Mouse (Mus musculus) adrenal gland, adult 8-10 months (tissue): Measurements from ENCODE around the gene Arl14ep. TPM values are rescaled to one million over a fixed set of nuclear protein-coding genes. Genes with fewer than 3 reads are reported as not detected.
"Not testable (repeated sequence)": the region's sequence is repeated elsewhere in the genome, so short reads cannot be mapped to it uniquely, and the experiment has no call there.

ENCODE experiments used
- DNase-seq: peaks from one replicate; pipeline ENCODE4 v3.0.0; 2022
- total RNA-seq, 4 experiments: library from RNA; stranded (reverse); gene quantifications; 2 replicates each; pipeline ENCODE4 v1.2.4; 2022

Arl14ep gene
- total RNA-seq, result 10 to 100 TPM; 33.7 to 45.9 (median 39.8) TPM

GRCm38 (mm10) chr2:106973959-106974639 is at the start of gene Arl14ep:
Gene Arl14ep (minus strand): TSS chr2:106974424.
- peak; percentile 86 for DNase-seq

- no peak for DNase-seq
Measured at GRCm38 (mm10) chr2:107022713-107023112, 48.5 kb upstream of the Arl14ep start.

GRCm38 (mm10) chr2:107019331-107019730 is 45.1 kb upstream of the Arl14ep start:
- no peak for DNase-seq

GRCm38 (mm10) chr2:107013161-107013560 is 38.9 kb upstream of the Arl14ep start:
- DNase-seq, result no peak

- no peak for DNase-seq
Measured at GRCm38 (mm10) chr2:107012318-107012717, 38.1 kb upstream of the Arl14ep start.

- no peak for DNase-seq
Measured at GRCm38 (mm10) chr2:107010160-107010559, 35.9 kb upstream of the Arl14ep start.

- DNase-seq, result no peak
Measured at GRCm38 (mm10) chr2:107006378-107006777, 32.2 kb upstream of the Arl14ep start.

GRCm38 (mm10) chr2:107005876-107006275 is 31.7 kb upstream of the Arl14ep start:
- not testable (repeated sequence) for DNase-seq

- no peak for DNase-seq
Measured at GRCm38 (mm10) chr2:106991261-106991660, 17.0 kb upstream of the Arl14ep start.

GRCm38 (mm10) chr2:106984945-106985344 is 10.7 kb upstream of the Arl14ep start:
- no peak for DNase-seq

- DNase-seq, result no peak
Measured at GRCm38 (mm10) chr2:106982503-106982902, 8.3 kb upstream of the Arl14ep start.

GRCm38 (mm10) chr2:106976472-106976871 is 2.2 kb upstream of the Arl14ep start:
- DNase-seq, result no peak

GRCm38 (mm10) chr2:106973332-106973958 is 779 bp downstream of the Arl14ep start:
- DNase-seq, result no peak

- no peak for DNase-seq
Measured at GRCm38 (mm10) chr2:106972851-106973250, 1.4 kb downstream of the Arl14ep start.

GRCm38 (mm10) chr2:106970971-106971370 is 3.3 kb downstream of the Arl14ep start:
- DNase-seq, result no peak

GRCm38 (mm10) chr2:106968320-106968719 is 5.9 kb downstream of the Arl14ep start:
- no peak for DNase-seq

GRCm38 (mm10) chr2:106963560-106963959 is 10.7 kb downstream of the Arl14ep start:
- DNase-seq, result no peak

GRCm38 (mm10) chr2:106961650-106962049 is 12.6 kb downstream of the Arl14ep start:
- no peak for DNase-seq

GRCm38 (mm10) chr2:106961066-106961465 is 13.2 kb downstream of the Arl14ep start:
- DNase-seq, result no peak

GRCm38 (mm10) chr2:106960237-106960636 is 14.0 kb downstream of the Arl14ep start:
- no peak for DNase-seq

- DNase-seq, result no peak
Measured at GRCm38 (mm10) chr2:106959380-106959779, 14.8 kb downstream of the Arl14ep start.

GRCm38 (mm10) chr2:106958916-106959315 is 15.3 kb downstream of the Arl14ep start:
- no peak for DNase-seq

- DNase-seq, result no peak
Measured at GRCm38 (mm10) chr2:106956146-106956545, 18.1 kb downstream of the Arl14ep start.

GRCm38 (mm10) chr2:106955621-106956020 is 18.6 kb downstream of the Arl14ep start:
- DNase-seq, result no peak
